Mouse (Mus musculus) cortical plate, adult 2 months (tissue): ENCODE data around the gene B3galnt2. TPM values are rescaled to one million over a fixed set of nuclear protein-coding genes. Genes with fewer than 3 reads are reported as not detected.
A peak's percentile ranks its signal among the peaks of the same experiment; 100 is the strongest.
"Not testable (repeated sequence)": the region's sequence is repeated elsewhere in the genome, so short reads cannot be mapped to it uniquely, and the experiment has no call there.

Experiments used
- H3K27ac ChIP-seq: fragments of 200-500 bp; 2 replicates; pipeline ENCODE4 v1.5.1; 2012; ENCODE audit warnings: low read length, control low read depth, inconsistent platforms; ENCODE audit not compliant: insufficient read depth
- H3K4me1 ChIP-seq: fragments of 200-500 bp; 2 replicates; pipeline ENCODE4 v1.6.1; 2011; ENCODE audit warnings: low read length; ENCODE audit not compliant: control insufficient read depth, insufficient read depth
- H3K4me3 ChIP-seq: fragments of 200-500 bp; 2 replicates; pipeline ENCODE4 v1.5.1; 2011; ENCODE audit warnings: mild to moderate bottlenecking, low read length, control low read depth; ENCODE audit not compliant: insufficient read depth
- CTCF ChIP-seq: fragments of 200-500 bp; IDR thresholded peaks from 2 replicates; pipeline ENCODE4 v1.5.1; 2011; ENCODE audit warnings: mild to moderate bottlenecking, control low read depth, low read length; ENCODE audit not compliant: insufficient read depth; ENCODE audit errors: extremely low read depth
- POLR2A ChIP-seq: fragments of 200-500 bp; IDR thresholded peaks from 2 replicates; pipeline ENCODE4 v1.6.1; 2011; ENCODE audit warnings: mild to moderate bottlenecking, low read length, control low read depth; ENCODE audit not compliant: insufficient read depth; ENCODE audit errors: extremely low read depth
- polyA plus RNA-seq: library from polyadenylated mRNA; depleted of rRNA; stranded (reverse); fragments of >200 nt; gene quantifications from 2 replicates; pipeline ENCODE4 v1.2.3, GENCODE M21; 2012

The B3galnt2 gene
- polyA plus RNA-seq, 1 experiment = 19.8 TPM

- H3K27ac ChIP-seq = no peak overlapping the region
- no peak overlapping the region for H3K4me3 ChIP-seq
- no peaks in the 10 kb centered on the region for H3K4me1 ChIP-seq
- TF ChIP-seq CTCF (no peak), POLR2A (no peak)
These were observed 72.0 kb downstream of the B3galnt2 start for GRCm38 (mm10) chr13:14026154-14026820.

DNA sequence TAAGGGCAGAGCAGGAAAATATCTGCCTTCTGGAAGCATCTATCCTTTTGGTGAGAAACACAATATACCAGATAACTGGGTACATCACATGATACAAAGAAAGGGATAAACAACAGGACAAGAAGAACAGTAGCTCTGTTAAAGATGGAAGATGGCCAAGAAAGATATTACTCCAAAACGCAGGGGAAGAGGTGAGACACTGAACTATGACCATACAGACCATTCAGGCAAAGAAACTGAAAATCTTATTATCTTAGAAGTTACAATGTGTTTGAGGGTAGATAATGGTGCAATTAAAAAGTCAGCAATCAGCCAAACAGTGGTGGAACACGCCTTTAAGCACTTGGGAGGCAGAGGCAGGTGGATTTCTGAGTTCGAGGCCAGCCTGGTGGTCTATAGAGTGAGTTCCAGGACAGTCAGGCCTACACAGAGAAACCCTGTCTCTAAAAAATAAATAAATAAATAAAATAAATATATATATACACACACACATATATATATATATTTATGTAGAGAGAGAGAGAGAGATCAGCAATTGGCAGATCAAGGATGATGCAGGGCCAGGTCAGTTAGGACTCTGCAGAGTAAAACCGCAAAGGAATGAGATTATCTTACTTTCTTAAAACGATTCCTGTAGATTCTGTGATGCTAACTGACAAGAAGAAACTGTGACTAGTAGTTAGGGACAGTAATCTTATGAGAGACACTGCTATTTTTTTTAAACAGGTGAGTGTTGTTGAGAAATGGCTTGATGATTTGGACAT, 79.2 kb downstream of the B3galnt2 start:
- TF ChIP-seq POLR2A (no peak), CTCF (no peak)
- no peak overlapping the region for H3K27ac ChIP-seq

DNA sequence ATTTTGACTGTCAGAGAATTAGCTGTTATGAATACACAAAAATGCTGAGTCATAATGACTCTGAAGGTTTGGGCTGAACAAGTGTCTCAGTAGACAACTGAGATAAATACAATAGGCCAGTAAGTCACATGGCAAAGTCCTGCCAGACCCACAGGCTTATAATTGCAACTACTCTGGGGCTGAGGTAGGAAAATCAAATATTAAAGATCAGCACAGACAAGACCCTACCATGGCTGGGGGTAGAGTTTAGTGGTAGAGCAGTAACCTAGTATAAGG, 79.7 kb downstream of the B3galnt2 start:
- Histone ChIP-seq H3K4me1 (no peaks in the 10 kb centered on the region; the same call in 1 of the 2 replicates), H3K4me3 (no peak overlapping the region), H3K27ac (no peak overlapping the region)
- no peak for TF ChIP-seq CTCF
- TF ChIP-seq POLR2A = no peak

More for the DNA sequence above, 79.2 kb downstream of the B3galnt2 start:
- no peak overlapping the region for H3K4me3 ChIP-seq
- no peaks in the 10 kb centered on the region; the same call in 1 of the 2 replicates for H3K4me1 ChIP-seq

- H3K4me1 ChIP-seq, H3K27ac ChIP-seq, H3K4me3 ChIP-seq: not testable (repeated sequence)
These were observed 81.1 kb downstream of the B3galnt2 start for GRCm38 (mm10) chr13:14035352-14035751.

DNA sequence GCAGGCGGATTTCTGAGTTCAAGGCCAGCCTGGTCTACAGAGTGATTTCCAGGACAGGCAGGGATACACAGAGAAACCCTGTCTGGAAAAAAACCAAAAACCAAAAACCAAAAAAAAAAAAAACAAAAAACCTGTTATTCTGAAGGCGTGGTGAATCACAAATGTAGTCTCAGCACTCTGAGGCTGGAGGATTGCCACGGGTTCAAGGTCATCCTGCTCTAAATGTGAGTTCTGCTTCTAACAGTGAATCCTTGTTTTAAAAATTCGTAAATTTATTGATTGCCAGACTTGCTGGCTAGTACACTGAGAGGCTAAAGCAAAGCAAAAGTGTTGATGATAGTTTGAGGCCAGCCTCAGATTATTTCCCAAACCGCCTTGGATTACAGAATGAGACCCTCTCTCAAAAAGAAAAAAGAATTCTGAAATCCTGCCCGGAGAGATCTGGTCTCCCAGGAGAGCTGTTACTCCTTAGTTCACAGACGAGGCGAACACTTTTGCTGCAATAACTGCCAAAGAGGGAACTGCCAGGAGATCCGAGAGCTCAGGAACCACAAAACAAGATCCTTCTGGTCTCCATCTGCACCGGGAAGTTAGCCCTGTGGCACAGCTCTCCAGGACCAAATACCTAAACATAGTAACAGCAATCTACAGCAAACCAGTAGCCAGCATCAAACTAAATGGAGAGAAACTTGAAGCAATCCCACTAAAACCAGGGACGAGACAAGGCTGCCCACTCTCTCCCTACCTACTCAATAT, 81.8 kb downstream of the B3galnt2 start:
- H3K4me3 ChIP-seq = no peak overlapping the region
- H3K27ac ChIP-seq = 0 out of 2 replicates have a peak overlapping the region, but pooled peaks have one; percentile 10
- no peak for TF ChIP-seq POLR2A
- TF ChIP-seq CTCF = no peak
- H3K4me1 ChIP-seq = no peaks in the 10 kb centered on the region; the same call in 1 of the 2 replicates

DNA sequence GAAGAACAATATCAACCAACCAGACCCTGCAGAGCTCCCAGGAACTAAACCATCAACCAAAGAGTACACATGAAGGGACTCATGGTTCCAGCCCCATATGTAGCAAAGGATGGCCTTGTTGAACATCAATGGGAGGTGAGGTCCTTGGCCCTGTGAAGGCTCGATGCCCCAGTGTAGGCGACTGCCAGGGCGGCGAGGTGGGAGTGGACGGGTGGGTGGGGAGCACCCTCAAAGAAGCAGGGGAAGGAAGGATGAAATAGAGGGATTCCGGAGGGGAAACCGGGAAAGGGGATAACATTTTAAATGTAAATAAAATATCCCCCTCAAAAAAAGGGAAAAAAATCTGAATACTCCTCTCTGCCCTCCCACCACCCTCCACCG, 84.6 kb downstream of the B3galnt2 start:
- H3K4me1 ChIP-seq = no peaks in the 10 kb centered on the region; the same call in 1 of the 2 replicates
- peak overlapping the region; percentile 77 for H3K4me3 ChIP-seq
- H3K27ac ChIP-seq = no peak overlapping the region
- TF ChIP-seq CTCF (no peak), POLR2A (no peak)

DNA sequence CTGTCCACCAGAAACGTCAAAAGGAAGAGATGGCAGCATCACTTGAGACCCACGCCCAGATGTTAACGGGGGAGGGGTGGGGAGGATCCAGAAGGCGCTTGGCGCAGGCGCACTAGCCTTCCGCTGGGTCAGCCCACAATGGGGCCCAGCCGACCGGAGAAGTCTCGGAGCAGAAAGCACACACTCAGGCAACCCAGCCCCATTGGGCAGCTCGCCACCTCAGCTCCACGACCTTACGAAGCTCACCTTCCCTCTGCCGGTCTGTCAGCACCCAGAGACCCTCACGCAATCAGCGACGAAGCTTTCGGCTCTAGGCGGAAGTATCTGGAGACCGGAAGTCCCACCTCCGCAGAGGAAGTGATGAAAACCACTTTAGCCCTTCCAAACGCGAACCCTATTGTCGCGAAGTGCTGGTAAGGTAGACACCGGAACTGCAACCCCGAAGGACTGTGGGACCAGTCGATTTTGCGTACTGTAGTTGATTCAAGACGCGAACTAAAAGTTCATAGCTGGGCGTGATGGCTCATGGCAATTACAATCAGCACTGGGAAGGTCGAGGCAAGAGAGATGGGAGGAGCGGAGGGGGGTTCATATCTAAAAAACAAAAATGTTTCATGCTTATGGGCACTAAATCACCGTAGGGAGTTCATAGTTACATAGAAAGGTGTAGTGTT, 85.2 kb downstream of the B3galnt2 start, which contains the start of gene Tbce:
Gene Tbce (minus strand): TSS at position 347 of the 674 bp plus-strand sequence.
- Histone ChIP-seq H3K4me1 (no peaks in the 10 kb centered on the region; the same call in 1 of the 2 replicates), H3K4me3 (peak within 1 kb of the TSS; percentile 77), H3K27ac (peak within 1 kb of the TSS; percentile 93)
- TF ChIP-seq POLR2A = peak; percentile 86
- no peak for TF ChIP-seq CTCF

DNA sequence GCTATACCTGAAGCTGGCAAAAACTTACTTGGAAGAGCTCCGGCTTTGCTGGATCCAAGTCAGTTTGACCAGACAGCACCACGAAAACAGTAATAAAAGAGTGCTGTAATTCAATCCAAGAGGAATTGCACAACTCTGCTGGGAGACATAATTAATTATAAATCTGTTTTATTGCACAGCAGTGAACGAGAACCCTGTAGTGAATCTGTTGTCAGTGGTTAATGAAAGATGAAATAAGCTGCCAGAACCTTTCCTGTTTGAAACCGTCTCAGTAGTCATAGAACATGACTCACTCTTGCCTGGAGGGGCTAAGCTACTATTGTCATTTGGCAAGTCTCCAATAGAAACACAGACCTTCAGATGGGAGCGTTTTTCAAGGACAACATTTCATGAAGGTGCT, 85.9 kb downstream of the B3galnt2 start:
- Histone ChIP-seq H3K27ac (0 out of 2 replicates have a peak overlapping the region, but pooled peaks have one; percentile 10), H3K4me3 (peak overlapping the region; percentile 77; the same call in 1 of the 2 replicates), H3K4me1 (no peaks in the 10 kb centered on the region; the same call in 1 of the 2 replicates)
- TF ChIP-seq CTCF (no peak), POLR2A (no peak)

DNA sequence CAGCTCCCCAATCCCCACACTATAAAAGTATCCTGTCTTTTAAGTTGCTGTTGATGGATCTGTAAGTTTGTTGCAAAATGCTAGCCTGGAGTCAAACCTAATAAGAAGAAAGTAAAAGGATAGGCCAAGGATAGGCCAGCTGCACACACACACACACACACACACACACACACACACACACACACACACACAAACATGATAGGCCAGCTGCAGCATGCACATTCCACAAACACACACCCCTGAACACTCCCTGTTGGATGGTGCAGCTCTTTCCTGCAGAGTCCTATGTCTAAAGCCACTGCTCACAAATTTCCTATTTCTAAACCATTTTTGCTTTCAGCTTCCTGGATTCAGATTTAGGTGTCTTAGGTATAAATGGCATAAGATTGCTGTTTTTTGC, 89.6 kb downstream of the B3galnt2 start:
- Histone ChIP-seq H3K4me3 (no peak overlapping the region), H3K4me1 (no peaks in the 10 kb centered on the region), H3K27ac (no peak overlapping the region)
- TF ChIP-seq CTCF (no peak), POLR2A (no peak)
